Mouse (Mus musculus) limb, embryonic 11.5 days (tissue): ENCODE data around the gene Dclk1. TPM values are rescaled to one million over a fixed set of nuclear protein-coding genes. Genes with fewer than 3 reads are reported as not detected.

Experiments
- ATAC-seq: fragments of 200-750 bp; cut with Nextera tagmentation; 2 replicates; pipeline ENCODE4 v1.8.0; 2017; ENCODE audit warnings: low read depth; ENCODE audit not compliant: insufficient number of reproducible peaks, low FRiP score, low TSS enrichment
- DNase-seq: peaks from one replicate; pipeline ENCODE4 v3.0.0-alpha.2; 2015; ENCODE audit warnings: low spot score
- H3K27ac ChIP-seq: fragments of 300-500 bp; sonication (generic); replicated peaks from 2 replicates; pipeline ENCODE4 v1.5.1; 2014; ENCODE audit warnings: low read depth, mild to moderate bottlenecking, low read length
- H3K27me3 ChIP-seq: fragments of 300-500 bp; sonication (generic); 2 replicates; pipeline ENCODE4 v1.6.1; 2014; ENCODE audit warnings: mild to moderate bottlenecking, low read length, mixed read lengths; ENCODE audit not compliant: control insufficient read depth, insufficient read depth
- H3K36me3 ChIP-seq: fragments of 300-500 bp; sonication (generic); 2 replicates; pipeline ENCODE4 v1.6.1; 2014; ENCODE audit warnings: mild to moderate bottlenecking, low read length, moderate library complexity, mixed read lengths; ENCODE audit not compliant: control insufficient read depth, insufficient read depth
- H3K4me1 ChIP-seq: fragments of 300-500 bp; sonication (generic); 2 replicates; pipeline ENCODE4 v1.6.1; 2014; ENCODE audit warnings: low read length, mixed read lengths; ENCODE audit not compliant: control insufficient read depth, insufficient read depth
- H3K4me2 ChIP-seq: fragments of 300-500 bp; sonication (generic); 2 replicates; pipeline ENCODE4 v1.6.1; 2014; ENCODE audit warnings: low read depth, mild to moderate bottlenecking, moderate library complexity; ENCODE audit not compliant: severe bottlenecking
- H3K4me3 ChIP-seq: fragments of 300-500 bp; sonication (generic); 2 replicates; pipeline ENCODE4 v1.5.1; 2014; ENCODE audit warnings: low read depth, low read length
- H3K9ac ChIP-seq: fragments of 300-500 bp; sonication (generic); 2 replicates; pipeline ENCODE4 v1.6.1; 2014; ENCODE audit warnings: mild to moderate bottlenecking, low read length
- H3K9me3 ChIP-seq: fragments of 300-500 bp; sonication (generic); 2 replicates; pipeline ENCODE4 v1.6.1; 2016; ENCODE audit warnings: low read length; ENCODE audit not compliant: control insufficient read depth
- WGBS: fragments of 180-500 bp; shearing (Covaris S2); extraction: QIAGEN DNeasy Blood & Tissue Kit; methylation state at CpG from one replicate; pipeline ENCODE4 v1.1.7; 2014; 5-methylcytosine and 5-hydroxymethylcytosine counted together
- polyA plus RNA-seq: library from polyadenylated mRNA; unstranded; fragments of >200 nt; fragmentation: Nextera tagmentation; extraction: Ambion mirVana; gene quantifications from 2 replicates; pipeline ENCODE4 v1.2.1, GENCODE M21; 2014

The Dclk1 gene
- polyA plus RNA-seq, 1 experiment from 2014 or later = 34.1 TPM

GRCm38 (mm10) chr3:55551912-55552311 is 309.7 kb downstream of the Dclk1 start:
- ATAC-seq (no peak), DNase-seq (no peak)
- Histone ChIP-seq H3K9ac (no peak overlapping the region), H3K27ac (no peak overlapping the region), H3K4me1 (0 out of 2 replicates have a peak, but pooled peaks cover 3% of the 10 kb centered on the region), H3K36me3 (no peaks in the 10 kb centered on the region), H3K9me3 (no peaks in the 10 kb centered on the region), H3K4me3 (no peak overlapping the region), H3K4me2 (no peak overlapping the region), H3K27me3 (no peaks in the 10 kb centered on the region)
- WGBS = 90% methylated on average over 4 of the region's 4 CpGs

- Histone ChIP-seq H3K36me3 (no peaks in the 10 kb centered on the region), H3K27ac (no peak overlapping the region), H3K27me3 (no peaks in the 10 kb centered on the region), H3K9me3 (no peaks in the 10 kb centered on the region), H3K4me2 (no peak overlapping the region), H3K9ac (no peak overlapping the region), H3K4me1 (0 out of 2 replicates have a peak, but pooled peaks cover 3% of the 10 kb centered on the region), H3K4me3 (no peak overlapping the region)
- DNase-seq (no peak), ATAC-seq (no peak)
- 94% methylated on average over 9 of the region's 9 CpGs for WGBS
Observed at GRCm38 (mm10) chr3:55553031-55553430, 310.9 kb downstream of the Dclk1 start.

- ATAC-seq = no peak
- Histone ChIP-seq H3K36me3 (no peaks in the 10 kb centered on the region), H3K27ac (no peak overlapping the region), H3K9ac (no peak overlapping the region), H3K4me1 (0 out of 2 replicates have a peak, but pooled peaks cover 3% of the 10 kb centered on the region), H3K27me3 (no peaks in the 10 kb centered on the region), H3K4me2 (no peak overlapping the region), H3K9me3 (no peaks in the 10 kb centered on the region), H3K4me3 (no peak overlapping the region)
- DNase-seq = no peak
- 76% methylated on average over 6 of the region's 6 CpGs for WGBS
Observed at GRCm38 (mm10) chr3:55555848-55556247, 313.7 kb downstream of the Dclk1 start.

GRCm38 (mm10) chr3:55558570-55558969 is 316.4 kb downstream of the Dclk1 start:
- Histone ChIP-seq H3K27me3 (no peaks in the 10 kb centered on the region), H3K9ac (no peak overlapping the region), H3K36me3 (no peaks in the 10 kb centered on the region), H3K4me2 (no peak overlapping the region), H3K9me3 (no peaks in the 10 kb centered on the region), H3K4me1 (no peaks in the 10 kb centered on the region), H3K27ac (no peak overlapping the region), H3K4me3 (no peak overlapping the region)
- no peak for ATAC-seq
- DNase-seq = no peak
- WGBS = 75% methylated on average over 1 of the region's 1 CpGs

- Histone ChIP-seq H3K27ac (no peak overlapping the region), H3K4me3 (no peak overlapping the region), H3K9ac (no peak overlapping the region), H3K4me1 (no peaks in the 10 kb centered on the region; the same call in 1 of the 2 replicates), H3K4me2 (no peak overlapping the region), H3K9me3 (no peaks in the 10 kb centered on the region), H3K36me3 (no peaks in the 10 kb centered on the region), H3K27me3 (no peaks in the 10 kb centered on the region)
- no peak for ATAC-seq
- 86% methylated on average over 3 of the region's 3 CpGs for WGBS
- DNase-seq = no peak
Observed at GRCm38 (mm10) chr3:55567476-55567875, 325.3 kb downstream of the Dclk1 start.

- DNase-seq = no peak
- H3K4me3 ChIP-seq = no peak overlapping the region
- H3K4me1 ChIP-seq = no peaks in the 10 kb centered on the region; the same call in 1 of the 2 replicates
- no peaks in the 10 kb centered on the region for H3K9me3 ChIP-seq
- H3K27ac ChIP-seq = no peak overlapping the region
- H3K9ac ChIP-seq = no peak overlapping the region
- WGBS = 83% methylated on average over 10 of the region's 10 CpGs
- H3K36me3 ChIP-seq = no peaks in the 10 kb centered on the region
- H3K4me2 ChIP-seq = no peak overlapping the region
- no peak for ATAC-seq
- H3K27me3 ChIP-seq = no peaks in the 10 kb centered on the region
Observed at GRCm38 (mm10) chr3:55569539-55569938, 327.4 kb downstream of the Dclk1 start.

GRCm38 (mm10) chr3:55571034-55571433 is 328.9 kb downstream of the Dclk1 start:
- Histone ChIP-seq H3K4me2 (no peak overlapping the region), H3K4me3 (no peak overlapping the region), H3K27me3 (no peaks in the 10 kb centered on the region), H3K36me3 (no peaks in the 10 kb centered on the region), H3K4me1 (no peaks in the 10 kb centered on the region; the same call in 1 of the 2 replicates), H3K9ac (no peak overlapping the region), H3K27ac (no peak overlapping the region), H3K9me3 (no peaks in the 10 kb centered on the region)
- ATAC-seq (no peak), DNase-seq (no peak)
- WGBS = 88% methylated on average over 3 of the region's 3 CpGs

GRCm38 (mm10) chr3:55571552-55572296 is 329.6 kb downstream of the Dclk1 start:
- 63% methylated on average over 11 of the region's 11 CpGs for WGBS
- DNase-seq = no peak
- Histone ChIP-seq H3K4me3 (no peak overlapping the region), H3K27me3 (no peaks in the 10 kb centered on the region), H3K4me1 (no peaks in the 10 kb centered on the region; the same call in 1 of the 2 replicates), H3K9me3 (no peaks in the 10 kb centered on the region), H3K9ac (no peak overlapping the region), H3K4me2 (no peak overlapping the region), H3K36me3 (no peaks in the 10 kb centered on the region), H3K27ac (no peak overlapping the region)
- no peak for ATAC-seq
